14 mouse cellular contexts compared by ENCODE assay signal in genomic region chr10:117909811-117910239, GRCm38 (mm10).
DNase-seq lines count a peak whose midpoint lies in the region; ATAC-seq and TF ChIP-seq lines count a peak whose summit lies in the region.
"Had no signal": no experiment of that assay in that cellular context is flagged by ENCODE, and none has a peak within 500 bp of the region (broad histone marks: within the 10 kb centered on the region; RNA-seq: fewer than 3 reads in every experiment).

No protein-coding gene starts in this region.

- peaks cover 12% of the 10 kb centered on the region for H3K4me1 ChIP-seq in liver, postnatal 0 days (ENCODE audit: insufficient read depth)
- peaks cover 24% of the 10 kb centered on the region for H3K4me1 ChIP-seq in limb, embryonic 10.5 days
- H3K4me1 ChIP-seq in hindbrain, postnatal 0 days (ENCODE audit: insufficient read depth, low read length), result no peaks in the 10 kb centered on the region

- ATAC-seq in liver, postnatal 0 days, result peak; percentile 50
- no peak for ATAC-seq in hindbrain, postnatal 0 days
- ATAC-seq: forebrain, embryonic 16.5 days had no signal

- TF ChIP-seq EP300 in liver, postnatal 0 days (IDR thresholded peaks at IDR 0.05; ENCODE audit: low read depth), result no peak

- H3K9ac ChIP-seq in liver, postnatal 0 days (replicated peaks), result no peak overlapping the region
- no peak overlapping the region for H3K9ac ChIP-seq in hindbrain, postnatal 0 days (replicated peaks; ENCODE audit: low read length)
- H3K9ac ChIP-seq: embryonic facial prominence, embryonic 15.5 days; limb, embryonic 15.5 days had no signal

- H3K27me3 ChIP-seq in liver, postnatal 0 days (ENCODE audit: insufficient read depth, low read length), result no peaks in the 10 kb centered on the region
- no peaks in the 10 kb centered on the region for H3K27me3 ChIP-seq in limb, embryonic 10.5 days (ENCODE audit: low read depth, poor library complexity, severe bottlenecking)
- H3K27me3 ChIP-seq in hindbrain, postnatal 0 days (ENCODE audit: insufficient read depth, low read length), result no peaks in the 10 kb centered on the region
- H3K27me3 ChIP-seq: embryonic facial prominence, embryonic 15.5 days; limb, embryonic 15.5 days had no signal

- no peaks in the 10 kb centered on the region for H3K9me3 ChIP-seq in liver, postnatal 0 days (ENCODE audit: low read length)
- no peaks in the 10 kb centered on the region for H3K9me3 ChIP-seq in limb, embryonic 10.5 days (replicated peaks)
- H3K9me3 ChIP-seq in hindbrain, postnatal 0 days (ENCODE audit: low read length), result no peaks in the 10 kb centered on the region
- H3K9me3 ChIP-seq: embryonic facial prominence, embryonic 15.5 days; limb, embryonic 15.5 days had no signal

- 57% methylated on average over 11 of the region's 11 CpGs for WGBS in liver, postnatal 0 days (ENCODE audit: insufficient replicate concordance)
- 70% methylated on average over 11 of the region's 11 CpGs for WGBS in limb, embryonic 10.5 days
- WGBS in hindbrain, postnatal 0 days, result 69% methylated on average over 11 of the region's 11 CpGs

- TF ChIP-seq CTCF in liver, postnatal 0 days (IDR thresholded peaks at IDR 0.05; ENCODE audit: low read depth), result no peak
- TF ChIP-seq CTCF in hindbrain, postnatal 0 days (IDR thresholded peaks at IDR 0.05; ENCODE audit: low read depth), result no peak

- DNase-seq in liver, postnatal 0 days, result no peak
- no peak for DNase-seq in liver
- peak; percentile 74 for DNase-seq in CD4-positive helper T cell, adult 2 months (ENCODE audit: low read depth, low spot score)
- DNase-seq in ZHBTc4 (ENCODE audit: low read depth, low spot score), result peak; percentile 43
- DNase-seq in limb, embryonic 10.5 days (ENCODE audit: low spot score), result no peak
- no peak for DNase-seq in gastrocnemius, adult 18-20 months (ENCODE audit: low spot score)
- DNase-seq in hindbrain, postnatal 0 days (ENCODE audit: low spot score), result no peak
- no peak for DNase-seq in layer of hippocampus, postnatal 25 days (ENCODE audit: extremely low spot score in 1 of 2, low spot score in 1 of 2)
- DNase-seq: cerebellum, adult 9-10 months; right cerebral cortex, adult 18-20 months had no signal

- H3K36me3 ChIP-seq in liver, postnatal 0 days (replicated peaks; ENCODE audit: insufficient read depth, low read length), result no peaks in the 10 kb centered on the region
- no peaks in the 10 kb centered on the region for H3K36me3 ChIP-seq in limb, embryonic 10.5 days
- H3K36me3 ChIP-seq in hindbrain, postnatal 0 days (ENCODE audit: insufficient read depth, low read length), result no peaks in the 10 kb centered on the region
- H3K36me3 ChIP-seq: embryonic facial prominence, embryonic 15.5 days; limb, embryonic 15.5 days had no signal

- no peak overlapping the region for H3K4me2 ChIP-seq in liver, postnatal 0 days (ENCODE audit: low read depth, low read length)
- no peak overlapping the region for H3K4me2 ChIP-seq in hindbrain, postnatal 0 days (ENCODE audit: low read depth, low read length)
- H3K4me2 ChIP-seq: embryonic facial prominence, embryonic 15.5 days; limb, embryonic 15.5 days had no signal

- H3K27ac ChIP-seq in liver, postnatal 0 days (ENCODE audit: low read depth), result no peak overlapping the region
- 0 out of 2 replicates have a peak overlapping the region, but pooled peaks have one; percentile 36 for H3K27ac ChIP-seq in limb, embryonic 10.5 days
- H3K27ac ChIP-seq in hindbrain, postnatal 0 days, result no peak overlapping the region
- H3K27ac ChIP-seq: embryonic facial prominence, embryonic 15.5 days; kidney, postnatal 0 days; limb, embryonic 15.5 days had no signal

- no peak overlapping the region for H3K4me3 ChIP-seq in liver, postnatal 0 days (ENCODE audit: low read depth, low read length)
- no peak overlapping the region for H3K4me3 ChIP-seq in limb, embryonic 10.5 days
- no peak overlapping the region for H3K4me3 ChIP-seq in hindbrain, postnatal 0 days (ENCODE audit: low read length)
- H3K4me3 ChIP-seq: embryonic facial prominence, embryonic 15.5 days; limb, embryonic 15.5 days had no signal

Comparison
In these comparisons a context has a peak if more than half of its experiments do, and no peak if none do; other contexts are left out.
1. DNase-seq: peak in CD4-positive helper T cell, adult 2 months (single experiment) and ZHBTc4 (single experiment); none in liver, postnatal 0 days (single experiment), liver (single experiment), limb, embryonic 10.5 days (single experiment), gastrocnemius, adult 18-20 months (single experiment), hindbrain, postnatal 0 days (single experiment) and layer of hippocampus, postnatal 25 days (0 of 2).